Mouse (Mus musculus) G1E (cell line): ENCODE data around the gene Nectin2.

ENCODE experiments used
- CTCF ChIP-seq: IDR thresholded peaks from 2 replicates; pipeline ENCODE4 v1.5.1; 2012; ENCODE audit warnings: low read depth, low read length, inconsistent platforms, mixed read lengths
- GATA1 ChIP-seq: IDR thresholded peaks from 2 replicates; pipeline ENCODE4 v1.6.1; 2012; ENCODE audit warnings: borderline replicate concordance, low read length, inconsistent platforms, mixed read lengths
- TAL1 ChIP-seq: conservative IDR thresholded peaks from 2 replicates; pipeline ENCODE4 v1.6.1; 2012; ENCODE audit warnings: low read depth, low read length, inconsistent platforms, mixed read lengths

DNA sequence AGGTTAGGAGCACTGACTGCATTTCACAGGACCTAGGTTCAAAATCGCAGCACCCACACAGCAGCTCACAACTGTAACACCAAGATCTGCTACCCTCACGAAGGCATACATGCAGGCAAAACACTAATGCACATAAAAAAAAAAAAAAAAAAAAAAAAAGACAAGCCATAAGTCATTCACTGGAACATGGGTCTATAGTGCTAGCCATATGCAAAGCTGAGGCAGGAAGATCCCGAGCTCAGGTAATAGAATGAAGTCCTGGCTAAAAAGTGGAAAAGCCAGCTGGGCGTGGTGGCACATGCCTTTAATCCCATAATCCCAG, 50.5 kb downstream of the Nectin2 start:
- no peak for TF ChIP-seq GATA1
- TF ChIP-seq CTCF = no peak
- TF ChIP-seq TAL1 = no peak
